Mouse (Mus musculus): ENCODE measurements at regions not wholly inside any gene's neighbourhood (a gene's known extent, or its start where the extent isn't known, plus 50 kb on each side); places are given as distances from the start of the nearest gene placed in this dataset.
"Not testable (repeated sequence)": the region's sequence is repeated elsewhere in the genome, so short reads cannot be mapped to it uniquely, and the experiment has no call there.

DNA sequence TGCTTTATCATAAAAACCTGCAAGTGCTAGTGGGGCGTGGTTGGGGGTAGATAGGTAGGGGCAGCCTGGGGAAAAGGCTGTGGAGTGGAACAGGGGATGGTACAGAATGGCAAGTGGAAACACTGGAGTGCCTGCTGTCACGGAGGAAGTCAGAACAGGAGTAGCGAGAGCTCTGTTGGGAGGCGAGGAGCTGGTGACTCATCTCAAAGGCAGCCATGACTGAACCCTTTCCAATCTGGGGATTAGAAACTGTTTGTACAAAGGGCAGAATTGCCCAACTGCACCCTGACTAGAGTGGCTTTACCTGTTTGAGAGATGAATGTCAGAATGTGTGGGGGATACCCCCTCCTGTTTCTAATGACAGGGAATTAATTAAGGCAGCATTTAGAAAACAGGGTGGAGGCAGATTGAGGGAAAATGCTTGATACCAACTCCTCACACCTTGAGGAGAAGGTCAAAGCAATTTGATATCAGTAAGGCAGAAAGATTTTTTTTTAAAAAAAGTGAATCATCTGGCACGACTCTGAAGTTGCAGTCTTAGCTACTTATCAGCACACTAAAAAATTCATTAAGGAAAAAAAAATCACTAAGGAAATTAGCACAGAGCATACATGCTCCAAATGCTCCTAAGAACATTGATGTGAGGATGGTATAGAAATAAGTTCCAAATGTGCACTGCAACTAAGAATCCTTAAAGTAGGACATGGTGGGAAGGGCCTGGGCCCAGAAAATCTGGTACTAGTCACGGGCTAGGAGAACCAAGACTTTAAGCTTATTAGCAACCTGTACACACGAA lies 54.7 kb upstream of the Usp25 start:
- DNase-seq (ENCODE audit: low spot score in 2 of 2), result peak in 1 of 2 experiments; percentile 33

DNA sequence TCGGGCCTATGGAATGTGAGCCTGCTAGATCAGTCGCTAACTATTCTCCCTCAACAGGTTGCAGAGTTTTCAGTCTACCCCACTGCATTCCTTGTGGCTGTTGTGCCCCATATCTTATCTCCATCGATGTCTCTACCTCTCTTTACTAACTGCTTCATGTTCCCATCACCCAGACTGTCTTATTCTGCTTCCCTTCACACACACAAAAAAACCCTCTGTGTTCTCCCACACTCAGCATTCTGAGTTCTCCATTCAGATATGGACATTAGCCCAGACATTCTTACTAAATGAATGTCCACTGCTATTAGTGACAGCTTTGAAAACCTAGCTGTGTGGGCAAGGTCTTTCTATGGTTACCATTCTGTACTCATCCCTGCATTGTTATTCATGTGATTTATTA lies 56.0 kb upstream of the Usp25 start:
- DNase-seq (ENCODE audit: low spot score in 2 of 2), result no peak

- DNase-seq (ENCODE audit: low spot score in 2 of 2), result no peak
Measured at GRCm38 (mm10) chr16:76957090-76957489, 56.4 kb upstream of the Usp25 start.

GRCm38 (mm10) chr16:76950836-76951486 lies 62.5 kb upstream of the Usp25 start:
- no peak for DNase-seq (ENCODE audit: low spot score in 2 of 2)

- DNase-seq (ENCODE audit: low spot score in 2 of 2), result no peak
Measured at GRCm38 (mm10) chr16:76947011-76947410, 66.5 kb upstream of the Usp25 start.

DNA sequence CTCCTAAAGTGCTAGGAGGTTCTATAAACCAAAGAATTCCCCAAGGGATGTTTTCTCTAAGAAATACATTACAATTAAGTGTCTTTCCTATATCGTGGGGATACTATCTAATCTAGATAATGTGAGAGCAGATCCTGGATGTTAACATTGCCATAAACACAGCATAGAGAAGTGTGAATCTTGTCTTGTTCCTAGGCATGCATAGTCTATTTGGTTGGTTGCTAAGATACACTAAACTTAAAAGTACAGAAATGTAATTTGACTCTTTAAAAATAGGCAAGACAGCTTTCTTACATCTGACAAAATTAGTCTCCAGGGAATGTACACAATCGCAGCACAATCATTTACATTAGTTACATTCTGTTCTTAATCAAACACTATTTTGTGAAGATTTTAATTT lies 75.4 kb upstream of the Usp25 start:
- DNase-seq (ENCODE audit: low spot score in 2 of 2), result no peak

DNA sequence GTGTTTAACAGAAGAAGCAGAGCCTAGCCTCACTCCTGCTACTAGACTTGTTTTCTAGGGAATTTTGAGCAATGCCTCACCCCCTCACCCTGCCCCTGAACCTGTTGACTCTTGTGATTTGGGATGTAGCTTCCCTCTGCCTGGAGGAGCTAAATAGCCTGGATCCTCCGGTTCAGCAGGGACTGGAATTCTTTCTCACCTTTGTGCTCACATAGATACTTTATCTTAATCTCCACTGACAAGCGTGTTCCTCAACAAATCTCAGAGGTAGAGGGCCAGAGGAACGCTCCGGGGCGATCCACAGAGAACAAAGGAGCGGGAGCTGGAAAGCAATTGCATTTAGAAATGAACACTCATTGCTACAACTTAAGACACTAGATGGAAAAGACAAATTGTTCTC lies 85.6 kb upstream of the Usp25 start:
- DNase-seq (ENCODE audit: low spot score in 2 of 2), result no peak

DNA sequence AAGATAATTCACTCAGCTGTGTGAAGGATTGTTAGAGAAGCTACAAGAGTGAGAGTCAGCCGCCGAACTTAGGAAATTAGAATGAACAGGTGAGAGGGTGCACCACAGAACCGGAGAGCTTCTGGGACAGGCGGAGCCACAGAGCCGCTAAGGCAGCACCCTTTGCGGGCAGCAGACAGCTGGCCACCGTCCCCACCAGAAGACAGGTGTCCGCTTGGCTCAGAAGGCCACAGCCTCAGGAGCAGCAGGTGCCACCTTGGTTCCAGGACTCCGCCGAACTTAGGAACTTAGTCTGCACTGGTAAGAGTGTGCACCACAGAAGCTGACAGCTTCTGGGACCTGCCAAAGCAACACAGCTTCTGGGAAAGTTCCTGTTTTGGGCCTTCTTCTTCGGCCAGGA lies 93.4 kb upstream of the Usp25 start:
- DNase-seq (ENCODE audit: low spot score in 2 of 2), result not testable (repeated sequence)

DNA sequence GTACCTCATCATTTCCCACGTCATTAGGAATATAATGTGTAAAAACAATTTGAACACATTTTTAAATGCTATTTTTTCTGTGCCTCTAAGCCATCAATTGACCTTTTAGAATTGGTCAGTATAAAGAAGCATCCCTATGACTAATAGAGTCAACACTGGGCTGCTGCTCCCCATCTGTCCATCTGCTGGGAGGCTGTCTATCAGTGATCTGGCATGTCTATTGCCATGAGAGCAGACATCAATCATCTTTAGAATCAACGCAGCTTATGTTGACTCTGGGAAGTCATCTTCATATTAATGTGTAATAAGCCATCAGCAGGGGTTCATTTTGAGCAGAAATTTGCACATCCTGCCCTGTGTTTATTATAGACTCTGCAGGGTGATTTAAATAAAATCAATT lies 94.9 kb upstream of the Usp25 start:
- DNase-seq (ENCODE audit: low spot score in 2 of 2), result no peak

DNA sequence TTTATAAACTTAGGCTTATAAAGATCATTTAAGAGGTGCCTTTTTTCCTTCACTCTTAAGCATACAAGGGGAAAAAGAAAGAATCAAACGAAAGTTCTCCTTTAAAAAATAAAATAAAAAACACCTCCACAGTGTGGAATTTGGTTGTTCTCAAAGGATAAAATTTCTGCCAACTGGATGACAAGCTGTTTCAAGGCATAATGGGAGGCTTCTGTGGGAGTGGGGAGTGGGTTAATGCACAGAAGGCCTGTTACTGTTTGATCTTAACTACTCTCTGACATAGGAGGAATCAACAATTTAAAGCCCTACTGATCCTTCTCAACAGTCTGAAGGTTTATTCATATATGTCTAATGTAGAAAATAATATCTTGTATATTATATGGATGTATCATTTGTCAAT lies 99.2 kb upstream of the Usp25 start:
- DNase-seq (ENCODE audit: low spot score in 2 of 2), result no peak

DNA sequence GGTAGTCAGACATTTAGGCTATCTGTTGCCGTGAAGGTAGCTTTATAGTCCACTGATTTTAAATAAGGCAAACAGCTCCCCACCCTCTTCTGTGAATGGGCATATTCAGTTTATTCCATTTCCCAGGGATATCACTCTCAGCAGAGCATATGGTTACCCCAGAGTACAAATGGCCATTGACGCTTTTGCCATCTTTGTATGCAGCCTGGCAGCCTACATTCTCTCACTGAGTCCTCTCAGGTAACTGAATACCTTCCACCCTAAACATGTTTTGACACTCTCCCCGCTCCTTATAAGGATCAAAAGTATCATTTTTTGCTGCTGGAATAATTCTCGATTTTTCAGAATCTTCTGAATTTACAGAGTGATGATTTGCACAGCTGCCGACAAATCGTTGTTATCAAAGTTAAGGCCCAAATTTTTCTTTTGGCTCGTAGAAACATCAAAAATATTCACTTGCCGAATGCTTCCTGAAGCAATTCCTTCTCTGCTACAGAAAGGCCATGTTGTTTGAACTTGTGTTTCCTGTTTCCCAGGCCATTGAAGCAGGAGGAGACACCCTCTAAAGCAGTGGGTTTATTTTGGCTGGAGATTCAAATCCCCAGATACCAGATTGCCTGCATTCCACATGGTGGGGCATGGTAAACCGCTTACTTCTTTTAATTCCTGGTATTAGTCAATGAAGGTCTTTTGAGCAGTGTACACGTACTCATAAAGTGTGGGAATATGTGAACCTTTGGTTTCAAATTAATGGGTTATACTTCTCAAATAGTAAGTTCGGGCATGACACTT lies 108.1 kb upstream of the Usp25 start:
- DNase-seq (ENCODE audit: low spot score in 2 of 2), result no peak

DNA sequence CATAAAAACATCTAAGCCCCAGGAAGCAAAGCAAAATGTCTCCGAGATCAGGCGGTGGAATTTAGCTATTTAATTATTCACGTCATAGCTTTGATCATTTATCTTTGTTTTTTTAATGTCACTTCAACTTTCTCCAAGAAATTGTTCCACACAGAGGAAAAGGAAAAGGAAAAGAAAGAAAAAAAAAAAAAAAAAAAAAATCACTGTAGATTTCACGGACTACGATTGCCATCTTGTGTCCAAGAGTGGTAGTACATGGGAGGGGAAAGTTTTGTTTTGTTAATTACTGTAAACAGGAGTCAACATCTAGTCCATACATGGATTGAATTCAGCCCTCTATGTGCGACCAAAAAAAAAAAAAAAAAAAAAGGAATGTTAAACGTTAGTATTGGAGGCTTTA lies 114.4 kb upstream of the Usp25 start:
- DNase-seq (ENCODE audit: low spot score in 2 of 2), result no peak

- DNase-seq (ENCODE audit: low spot score in 2 of 2), result no peak
Measured at GRCm38 (mm10) chr16:76896305-76896704, 117.2 kb upstream of the Usp25 start.

GRCm38 (mm10) chr16:76895781-76896180 lies 117.7 kb upstream of the Usp25 start:
- no peak for DNase-seq (ENCODE audit: low spot score in 2 of 2)

GRCm38 (mm10) chr16:76878576-76878975 lies 134.9 kb upstream of the Usp25 start:
- no peak for DNase-seq (ENCODE audit: low spot score in 2 of 2)

- DNase-seq (ENCODE audit: low spot score in 2 of 2), result no peak
Measured at GRCm38 (mm10) chr16:76875397-76876018, 138.0 kb upstream of the Usp25 start.

DNA sequence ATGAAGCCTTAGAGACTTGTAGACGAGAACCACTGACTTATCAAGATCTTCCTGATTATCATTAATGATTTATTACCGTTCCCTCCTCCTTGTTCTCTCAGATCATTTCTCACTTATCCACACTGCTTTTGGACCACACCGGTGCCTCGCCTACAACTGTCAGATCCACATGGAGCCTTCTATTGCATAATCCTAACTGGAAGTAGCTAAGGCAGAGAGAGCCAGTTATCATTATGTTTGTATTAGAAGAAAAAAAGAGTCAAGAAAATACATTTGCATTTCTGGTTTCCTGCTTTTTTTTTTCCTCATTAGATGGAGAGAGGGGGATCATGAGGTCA lies 147.1 kb upstream of the Usp25 start:
- DNase-seq (ENCODE audit: low spot score in 2 of 2), result no peak

GRCm38 (mm10) chr16:76865731-76866464 lies 147.6 kb upstream of the Usp25 start:
- DNase-seq (ENCODE audit: low spot score in 2 of 2), result no peak

DNA sequence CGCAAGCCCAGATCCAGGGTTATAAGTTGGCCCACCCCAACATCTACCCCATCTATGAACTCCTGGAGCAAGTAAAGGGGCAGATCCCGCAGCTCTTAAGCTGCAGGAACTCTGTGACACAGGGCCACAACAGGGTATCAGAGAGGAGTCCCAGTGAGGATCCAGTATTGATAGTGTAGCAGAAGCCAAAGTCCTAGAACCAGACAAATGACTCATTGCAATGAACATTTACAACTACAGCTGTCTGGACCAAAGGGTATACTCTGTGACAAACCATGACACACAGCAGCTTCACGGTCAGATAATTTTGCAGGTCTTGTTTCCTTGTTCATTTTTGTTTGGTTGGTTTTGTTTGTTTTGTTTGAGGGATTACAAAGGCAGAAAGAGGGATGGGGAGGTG lies 149.1 kb upstream of the Usp25 start:
- no peak for DNase-seq (ENCODE audit: low spot score in 2 of 2)

GRCm38 (mm10) chr16:76855797-76856196 lies 157.7 kb upstream of the Usp25 start:
- DNase-seq (ENCODE audit: low spot score in 2 of 2), result no peak

DNA sequence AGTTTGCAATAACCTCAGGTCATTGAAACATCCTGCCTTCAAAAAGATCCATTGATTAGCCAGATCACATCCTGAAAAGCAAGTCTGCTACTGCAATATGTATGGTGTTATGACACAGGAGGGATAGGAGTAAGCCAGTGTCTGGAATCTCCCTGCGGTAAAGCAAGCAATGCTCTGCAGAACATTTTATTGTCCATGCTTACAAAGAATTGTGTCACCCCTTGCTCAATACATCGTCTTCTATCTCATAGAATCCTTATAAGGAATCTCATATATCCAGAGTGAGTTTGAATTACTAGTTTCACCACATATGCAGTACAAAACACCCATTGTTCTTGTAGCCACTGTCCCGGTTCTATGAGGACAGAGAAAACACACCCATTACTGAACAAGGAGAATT lies 162.1 kb upstream of the Usp25 start:
- no peak for DNase-seq (ENCODE audit: low spot score in 2 of 2)

DNA sequence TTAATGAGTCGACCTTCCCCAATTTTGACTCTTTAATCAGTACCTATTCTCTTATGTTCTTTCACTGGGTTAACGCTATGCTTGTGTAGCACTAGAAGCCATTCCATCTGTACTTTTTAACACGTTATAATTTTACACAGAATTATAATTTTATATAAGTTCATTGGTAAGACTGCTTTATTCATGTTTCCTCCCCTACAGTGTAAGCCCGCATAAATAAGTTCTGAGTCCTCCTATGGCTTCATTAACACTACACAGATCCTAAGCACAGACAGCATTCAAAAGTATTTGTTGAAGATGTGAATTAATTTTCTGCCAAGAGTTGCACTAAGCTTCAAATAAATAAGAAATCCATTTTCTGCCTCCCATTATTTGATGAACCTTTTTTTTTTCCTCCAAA lies 176.1 kb upstream of the Usp25 start:
- no peak for DNase-seq (ENCODE audit: low spot score in 2 of 2)

Measured in urinary bladder, postnatal 4 days (tissue).